Mouse (Mus musculus) hindbrain, embryonic 10.5 days (tissue): ENCODE data around the gene St3gal5. TPM values are rescaled to one million over a fixed set of nuclear protein-coding genes. Genes with fewer than 3 reads are reported as not detected.
"Not testable (repeated sequence)": the region's sequence is repeated elsewhere in the genome, so short reads cannot be mapped to it uniquely, and the experiment has no call there.

Experiments used
- DNase-seq: peaks from one replicate; pipeline ENCODE4 v3.0.0-alpha.2; 2017; ENCODE audit warnings: low spot score
- H3K27ac ChIP-seq: fragments of 300-500 bp; sonication (generic); 2 replicates; pipeline ENCODE4 v1.5.1; 2016; ENCODE audit warnings: mild to moderate bottlenecking, moderate library complexity
- H3K27me3 ChIP-seq: fragments of 300-500 bp; sonication (generic); 2 replicates; pipeline ENCODE4 v1.6.1; 2016; ENCODE audit warnings: mild to moderate bottlenecking; ENCODE audit not compliant: poor library complexity, insufficient read depth, severe bottlenecking
- H3K36me3 ChIP-seq: fragments of 300-500 bp; sonication (generic); 2 replicates; pipeline ENCODE4 v1.6.1; 2016; ENCODE audit warnings: mild to moderate bottlenecking, moderate library complexity
- H3K4me1 ChIP-seq: fragments of 300-500 bp; sonication (generic); replicated peaks from 2 replicates; pipeline ENCODE4 v1.6.1; 2016; ENCODE audit warnings: mild to moderate bottlenecking
- H3K4me3 ChIP-seq: fragments of 300-500 bp; sonication (generic); 2 replicates; pipeline ENCODE4 v1.5.1; 2016; ENCODE audit warnings: mild to moderate bottlenecking, moderate library complexity
- H3K9me3 ChIP-seq: fragments of 300-500 bp; sonication (generic); 2 replicates; pipeline ENCODE4 v1.6.1; 2016; ENCODE audit warnings: mild to moderate bottlenecking, moderate library complexity
- WGBS: fragments of 180-500 bp; shearing (Covaris S2); methylation state at CpG from one replicate; pipeline ENCODE4 v1.1.7; 2016; 5-methylcytosine and 5-hydroxymethylcytosine counted together
- polyA plus RNA-seq: library from polyadenylated mRNA; unstranded; fragments of >200 nt; fragmentation: Nextera tagmentation; extraction: Ambion mirVana; gene quantifications from 2 replicates; pipeline ENCODE4 v1.2.1, GENCODE M21; 2016

St3gal5 gene
- 41.6 and 43.0 TPM in 2 replicates for polyA plus RNA-seq

DNA sequence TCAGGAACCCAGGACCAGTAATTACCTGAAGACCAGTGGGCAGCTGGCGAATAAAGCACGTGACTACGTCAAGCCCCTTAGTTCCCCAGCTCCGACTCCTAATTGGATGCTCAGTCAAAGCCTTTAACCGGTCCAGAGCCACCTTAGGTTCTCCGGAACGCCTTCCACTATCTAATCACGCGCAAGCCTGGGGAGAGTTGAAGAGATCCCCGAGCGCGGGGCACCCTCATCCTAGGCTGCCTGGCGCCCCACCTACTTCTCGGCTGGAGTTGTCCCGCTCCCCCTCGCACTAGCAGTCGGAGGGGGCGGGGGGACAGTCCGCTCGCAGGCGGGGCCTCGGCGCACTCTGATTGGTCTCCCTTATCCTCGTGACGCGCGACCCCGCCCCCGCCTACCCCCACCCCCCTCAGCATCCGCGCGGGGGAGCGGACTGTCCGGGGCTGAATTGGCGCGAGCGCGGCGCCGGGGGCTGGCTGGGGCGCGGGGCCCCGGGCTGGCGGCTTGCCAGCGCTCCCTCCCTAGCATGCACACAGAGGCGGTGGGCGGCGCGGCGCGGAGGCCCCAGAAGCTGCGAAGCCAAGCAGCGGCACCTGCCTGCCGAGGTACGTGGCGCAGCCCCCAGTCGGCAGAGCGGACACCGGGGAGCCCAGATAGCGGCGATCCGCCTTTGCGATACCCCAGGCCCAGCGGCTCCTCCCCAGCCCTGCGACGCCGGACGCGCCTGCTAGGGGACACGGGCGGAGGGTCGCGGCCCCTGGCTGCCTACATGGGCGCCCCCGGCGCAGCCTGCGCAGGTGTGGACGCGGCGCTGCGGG is at the start of gene St3gal5:
TSS of gene St3gal5 (plus strand) at position 412 of the 815 bp plus-strand sequence.
- Histone ChIP-seq H3K27me3 (peaks cover 3% of the 10 kb centered on the region), H3K36me3 (no peaks in the 10 kb centered on the region), H3K4me3 (peak within 1 kb of the TSS; percentile 81), H3K27ac (peak within 1 kb of the TSS; percentile 95), H3K4me1 (peaks cover 54% of the 10 kb centered on the region), H3K9me3 (no peaks in the 10 kb centered on the region)
- under 1% methylated on average over 81 of the region's 81 CpGs for WGBS
- DNase-seq: peak; percentile 94

DNA sequence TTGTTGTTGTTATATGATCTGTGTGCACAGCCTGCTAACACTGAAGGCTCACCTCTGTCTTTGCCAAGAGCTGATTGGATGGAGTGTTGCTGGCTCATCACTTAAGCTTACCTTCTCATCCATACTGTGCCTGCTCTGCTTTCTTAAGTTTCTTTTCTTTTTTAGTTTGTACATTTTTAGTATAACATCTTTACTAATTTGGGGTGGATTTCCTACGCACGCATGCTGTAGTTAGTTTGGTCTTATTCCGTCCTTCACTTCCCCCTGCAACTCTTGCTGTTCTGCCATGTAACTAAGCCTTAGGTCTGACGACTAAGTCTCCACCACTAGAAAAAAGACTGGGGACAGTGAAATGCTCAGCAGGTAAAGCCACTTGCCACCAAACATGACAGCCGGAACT is 48.7 kb upstream of the St3gal5 start:
- no peak overlapping the region for H3K4me3 ChIP-seq
- DNase-seq: no peak
- peaks cover 10% of the 10 kb centered on the region; the same call in 1 of the 2 replicates for H3K4me1 ChIP-seq
- H3K27ac ChIP-seq: no peak overlapping the region
- no peaks in the 10 kb centered on the region for H3K9me3 ChIP-seq
- no peaks in the 10 kb centered on the region for H3K36me3 ChIP-seq
- 87% methylated on average over 5 of the region's 5 CpGs for WGBS
- no peaks in the 10 kb centered on the region for H3K27me3 ChIP-seq

DNA sequence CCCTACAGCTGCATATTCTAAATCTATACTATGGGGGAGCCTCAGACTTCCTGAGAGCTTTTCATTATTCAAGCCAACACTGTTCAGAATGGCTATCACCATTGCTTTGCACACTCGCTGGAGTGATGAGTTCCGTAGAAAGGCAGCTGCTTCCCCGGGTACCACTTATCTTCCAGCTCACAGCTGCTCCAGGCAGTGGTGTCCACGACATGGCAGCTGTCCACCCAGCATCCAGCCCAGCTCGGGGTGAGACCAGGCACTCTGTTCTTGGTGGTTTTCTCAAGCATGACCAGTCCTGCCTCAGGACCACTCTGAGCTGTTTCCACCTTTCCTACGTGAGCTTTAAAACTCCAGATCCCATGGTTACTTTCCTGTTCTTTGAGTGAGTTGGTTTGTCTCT is 47.5 kb upstream of the St3gal5 start:
- peaks cover 10% of the 10 kb centered on the region; the same call in 1 of the 2 replicates for H3K4me1 ChIP-seq
- H3K9me3 ChIP-seq: no peaks in the 10 kb centered on the region
- no peak overlapping the region for H3K4me3 ChIP-seq
- H3K36me3 ChIP-seq: no peaks in the 10 kb centered on the region
- H3K27me3 ChIP-seq: no peaks in the 10 kb centered on the region
- 79% methylated on average over 6 of the region's 6 CpGs for WGBS
- DNase-seq: no peak
- H3K27ac ChIP-seq: no peak overlapping the region

DNA sequence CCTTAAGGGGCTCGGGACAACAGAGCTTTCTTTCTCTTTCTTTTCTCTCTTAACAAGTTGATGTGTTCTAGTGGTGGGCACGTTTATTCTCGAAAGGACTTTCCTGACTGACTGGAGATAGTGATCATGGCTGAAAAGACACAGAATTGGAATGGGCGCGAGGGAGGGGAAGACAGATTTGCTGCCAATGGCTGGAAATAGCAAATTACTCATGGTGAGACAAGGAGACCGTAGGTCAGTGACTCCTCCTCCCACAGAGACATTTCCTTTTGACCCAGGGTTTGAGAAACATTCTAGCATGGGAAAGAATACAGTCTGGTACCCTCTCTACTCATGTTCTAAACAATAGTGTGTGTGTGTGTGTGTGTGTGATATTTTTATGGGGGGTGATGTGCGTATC is 46.6 kb upstream of the St3gal5 start:
- Histone ChIP-seq H3K36me3 (no peaks in the 10 kb centered on the region), H3K27me3 (no peaks in the 10 kb centered on the region), H3K4me1 (peaks cover 10% of the 10 kb centered on the region; the same call in 1 of the 2 replicates), H3K27ac (no peak overlapping the region), H3K4me3 (no peak overlapping the region), H3K9me3 (no peaks in the 10 kb centered on the region)
- no peak for DNase-seq
- WGBS: 75% methylated on average over 7 of the region's 7 CpGs

DNA sequence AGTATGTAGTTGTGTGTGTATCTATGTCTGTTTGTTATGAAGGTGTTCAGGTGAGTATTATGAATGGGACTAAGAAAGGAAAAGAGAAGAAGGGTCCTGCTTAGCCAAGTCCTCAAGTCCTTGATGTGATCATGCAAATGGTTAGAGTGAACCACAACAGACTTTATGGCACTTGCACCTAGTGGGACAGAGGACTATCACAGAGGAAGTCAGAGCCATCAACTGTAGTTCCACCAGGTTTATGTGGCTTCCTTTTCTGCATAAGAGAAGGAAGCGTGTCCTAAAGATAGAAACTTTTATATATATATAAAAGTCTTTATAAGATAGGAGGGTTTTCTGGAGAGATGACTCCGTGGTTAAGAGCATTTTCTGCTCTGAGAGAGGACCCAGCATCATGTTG is 46.1 kb upstream of the St3gal5 start:
- Histone ChIP-seq H3K4me1 (peaks cover 10% of the 10 kb centered on the region; the same call in 1 of the 2 replicates), H3K36me3 (no peaks in the 10 kb centered on the region)
- 85% methylated on average over 2 of the region's 2 CpGs for WGBS

DNA sequence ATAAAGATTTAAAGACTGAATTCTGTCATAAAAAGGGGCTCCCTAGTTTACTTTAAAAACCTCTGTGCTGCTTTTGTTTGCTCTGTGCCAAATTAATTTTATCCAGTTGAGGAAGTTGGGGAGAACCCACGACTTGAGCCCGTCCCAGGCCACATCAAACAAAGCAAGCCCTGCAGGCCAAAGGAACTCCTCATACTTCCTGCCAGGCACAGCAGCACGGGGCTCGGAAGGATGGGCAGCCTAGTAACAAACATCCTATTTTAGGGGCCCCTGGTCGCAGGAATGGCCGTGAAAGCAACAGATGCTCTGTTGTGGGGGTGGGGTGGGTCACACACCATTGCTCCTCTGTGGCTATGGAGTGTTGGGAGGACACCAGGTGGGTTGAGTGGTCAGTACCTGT is 45.6 kb upstream of the St3gal5 start:
- Histone ChIP-seq H3K4me3 (no peak overlapping the region), H3K27me3 (no peaks in the 10 kb centered on the region), H3K9me3 (no peaks in the 10 kb centered on the region), H3K4me1 (peaks cover 10% of the 10 kb centered on the region; the same call in 1 of the 2 replicates), H3K27ac (no peak overlapping the region), H3K36me3 (no peaks in the 10 kb centered on the region)
- DNase-seq: no peak
- WGBS: 50% methylated on average over 6 of the region's 6 CpGs

More for the DNA sequence above, 46.1 kb upstream of the St3gal5 start:
- H3K4me3 ChIP-seq: no peak overlapping the region
- no peak for DNase-seq
- no peaks in the 10 kb centered on the region for H3K27me3 ChIP-seq
- H3K9me3 ChIP-seq: no peaks in the 10 kb centered on the region
- H3K27ac ChIP-seq: no peak overlapping the region

DNA sequence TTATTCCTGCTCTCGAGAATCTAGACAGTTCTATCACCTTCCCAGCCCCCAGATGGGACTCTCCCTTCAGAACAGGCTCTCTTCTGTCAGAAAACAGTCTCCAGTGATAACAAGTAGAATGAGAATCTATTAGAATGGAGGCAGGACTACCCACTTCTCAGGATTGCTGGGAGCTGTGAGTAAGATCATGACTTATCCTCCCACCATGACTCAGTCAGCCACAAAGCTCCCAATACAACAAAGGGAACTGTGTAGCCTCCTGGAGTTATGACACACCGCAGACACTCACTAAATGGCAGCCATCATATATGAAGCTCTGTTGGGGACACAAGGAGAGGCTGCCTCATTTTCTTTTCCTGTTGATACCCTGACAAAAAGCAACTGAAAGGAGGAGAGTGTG is 40.8 kb upstream of the St3gal5 start:
- Histone ChIP-seq H3K9me3 (no peaks in the 10 kb centered on the region), H3K27me3 (no peaks in the 10 kb centered on the region), H3K4me1 (peaks cover 8% of the 10 kb centered on the region), H3K27ac (no peak overlapping the region), H3K36me3 (no peaks in the 10 kb centered on the region), H3K4me3 (no peak overlapping the region)
- 80% methylated on average over 2 of the region's 2 CpGs for WGBS
- no peak for DNase-seq

DNA sequence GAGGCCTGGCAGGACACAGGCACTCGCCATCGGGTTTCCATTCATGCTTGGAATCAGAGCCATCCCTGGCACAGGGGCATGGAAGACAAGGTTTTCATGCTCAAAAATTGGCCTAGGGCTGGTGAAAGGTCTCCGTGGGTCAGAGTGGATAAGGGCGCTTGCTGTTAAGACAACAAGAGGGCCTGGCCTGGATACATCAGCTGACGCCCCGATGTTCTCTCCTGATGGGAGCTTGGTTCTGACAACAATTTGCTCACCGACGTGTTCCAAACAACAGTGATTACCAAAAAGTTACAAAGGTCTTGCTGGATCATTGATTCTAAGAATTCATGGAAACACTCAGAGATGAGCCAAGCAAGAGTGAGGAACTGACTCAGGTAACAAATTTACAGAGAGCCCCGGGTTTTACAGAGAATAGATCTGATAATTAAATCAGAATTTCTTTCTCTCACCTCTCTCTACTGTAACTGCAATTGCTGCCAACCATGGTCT is 38.9 kb upstream of the St3gal5 start:
- Histone ChIP-seq H3K36me3 (no peaks in the 10 kb centered on the region), H3K27me3 (no peaks in the 10 kb centered on the region), H3K27ac (no peak overlapping the region), H3K4me1 (peaks cover 4% of the 10 kb centered on the region), H3K4me3 (no peak overlapping the region), H3K9me3 (no peaks in the 10 kb centered on the region)
- no peak for DNase-seq
- 82% methylated on average over 9 of the region's 9 CpGs for WGBS

DNA sequence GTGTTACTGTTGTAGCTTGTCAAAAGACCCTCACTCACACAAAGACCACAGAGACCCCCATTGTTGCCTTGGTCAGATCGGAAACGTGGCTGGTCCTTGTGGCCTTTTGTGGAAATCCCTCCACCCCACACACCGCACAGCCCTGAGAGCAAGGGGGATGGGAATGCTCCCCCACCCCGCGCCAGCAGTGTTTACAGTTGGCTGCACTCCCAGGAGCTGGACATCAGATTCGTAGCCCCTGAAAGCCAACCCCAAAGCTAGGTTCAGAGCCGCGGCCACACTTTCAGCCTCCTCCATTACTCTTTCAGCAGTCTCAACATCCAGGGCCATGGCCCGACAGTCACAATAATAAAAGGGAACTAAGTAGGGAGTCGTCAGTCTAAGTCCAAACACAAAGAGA is 36.7 kb upstream of the St3gal5 start:
- H3K4me1 ChIP-seq, H3K4me3 ChIP-seq, H3K9me3 ChIP-seq, H3K27me3 ChIP-seq, H3K36me3 ChIP-seq, DNase-seq, H3K27ac ChIP-seq: not testable (repeated sequence)
- WGBS: 62% methylated on average over 10 of the region's 10 CpGs

DNA sequence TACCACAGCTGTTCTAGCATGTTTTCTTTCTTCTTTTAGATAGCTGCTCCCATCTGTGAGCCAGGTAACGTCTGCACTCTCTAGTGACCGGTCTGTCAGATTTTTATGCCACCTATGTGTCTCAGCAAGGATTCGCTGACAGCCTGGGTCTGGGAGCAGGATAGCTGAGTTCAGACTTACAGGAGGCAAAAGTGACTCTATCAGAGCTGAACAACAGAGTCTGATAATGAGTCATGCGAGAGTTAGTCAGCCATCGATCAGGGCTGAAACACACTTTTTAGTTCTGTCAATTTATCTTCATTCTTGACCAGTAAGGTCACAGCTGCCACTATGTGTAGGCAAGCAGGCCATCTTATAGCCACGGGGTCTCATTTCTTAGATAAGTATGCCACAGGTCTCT is 33.7 kb upstream of the St3gal5 start:
- H3K4me1 ChIP-seq: peaks cover 4% of the 10 kb centered on the region
- no peaks in the 10 kb centered on the region for H3K36me3 ChIP-seq
- no peak for DNase-seq
- no peak overlapping the region for H3K27ac ChIP-seq
- WGBS: 85% methylated on average over 6 of the region's 6 CpGs
- H3K4me3 ChIP-seq: no peak overlapping the region
- no peaks in the 10 kb centered on the region for H3K27me3 ChIP-seq
- H3K9me3 ChIP-seq: no peaks in the 10 kb centered on the region

DNA sequence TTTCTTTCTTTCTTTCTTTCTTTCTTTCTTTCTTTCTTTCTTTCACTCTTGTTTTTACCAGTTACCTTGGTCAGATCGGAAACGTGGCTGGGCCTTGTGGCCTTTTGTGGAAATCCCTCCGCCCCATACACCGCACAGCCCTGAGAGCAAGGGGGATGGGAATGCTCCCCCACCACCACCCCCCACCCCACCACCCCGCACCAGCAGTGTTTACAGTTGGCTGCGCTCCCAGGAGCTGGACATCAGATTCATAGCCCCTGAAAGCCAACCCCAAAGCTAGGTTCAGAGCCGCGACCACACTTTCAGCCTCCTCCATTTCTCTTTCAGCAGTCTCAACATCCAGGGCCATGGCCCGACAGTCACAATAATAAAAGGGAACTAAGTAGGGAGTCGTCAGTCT is 31.4 kb upstream of the St3gal5 start:
- no peaks in the 10 kb centered on the region for H3K27me3 ChIP-seq
- no peaks in the 10 kb centered on the region for H3K4me1 ChIP-seq
- no peak overlapping the region for H3K27ac ChIP-seq
- H3K36me3 ChIP-seq: no peaks in the 10 kb centered on the region
- WGBS: 69% methylated on average over 10 of the region's 10 CpGs
- no peak overlapping the region for H3K4me3 ChIP-seq
- no peaks in the 10 kb centered on the region for H3K9me3 ChIP-seq
- DNase-seq: no peak

DNA sequence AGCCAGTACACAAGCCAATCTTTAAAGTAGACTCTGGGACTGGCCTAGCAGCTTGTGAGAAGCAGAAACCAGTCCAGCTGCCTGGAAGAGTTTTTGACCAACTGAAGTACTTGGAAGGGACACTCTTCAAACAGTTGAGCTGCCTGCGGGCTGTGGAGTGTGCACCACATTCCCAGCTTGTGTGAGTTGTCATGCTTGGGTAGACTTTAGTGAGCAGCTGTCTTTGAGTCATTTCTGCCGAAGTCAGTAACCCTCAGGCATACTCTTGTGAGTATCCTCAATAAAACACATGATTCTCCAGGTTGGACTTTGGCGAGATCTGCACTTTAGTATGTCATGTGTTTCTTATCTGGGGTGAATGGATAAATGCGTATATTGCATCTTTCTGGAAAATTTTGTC is 29.0 kb upstream of the St3gal5 start:
- no peak overlapping the region for H3K27ac ChIP-seq
- H3K36me3 ChIP-seq: no peaks in the 10 kb centered on the region
- no peaks in the 10 kb centered on the region for H3K4me1 ChIP-seq
- no peak for DNase-seq
- H3K4me3 ChIP-seq: no peak overlapping the region
- no peaks in the 10 kb centered on the region for H3K27me3 ChIP-seq
- 86% methylated on average over 4 of the region's 4 CpGs for WGBS
- no peaks in the 10 kb centered on the region for H3K9me3 ChIP-seq

DNA sequence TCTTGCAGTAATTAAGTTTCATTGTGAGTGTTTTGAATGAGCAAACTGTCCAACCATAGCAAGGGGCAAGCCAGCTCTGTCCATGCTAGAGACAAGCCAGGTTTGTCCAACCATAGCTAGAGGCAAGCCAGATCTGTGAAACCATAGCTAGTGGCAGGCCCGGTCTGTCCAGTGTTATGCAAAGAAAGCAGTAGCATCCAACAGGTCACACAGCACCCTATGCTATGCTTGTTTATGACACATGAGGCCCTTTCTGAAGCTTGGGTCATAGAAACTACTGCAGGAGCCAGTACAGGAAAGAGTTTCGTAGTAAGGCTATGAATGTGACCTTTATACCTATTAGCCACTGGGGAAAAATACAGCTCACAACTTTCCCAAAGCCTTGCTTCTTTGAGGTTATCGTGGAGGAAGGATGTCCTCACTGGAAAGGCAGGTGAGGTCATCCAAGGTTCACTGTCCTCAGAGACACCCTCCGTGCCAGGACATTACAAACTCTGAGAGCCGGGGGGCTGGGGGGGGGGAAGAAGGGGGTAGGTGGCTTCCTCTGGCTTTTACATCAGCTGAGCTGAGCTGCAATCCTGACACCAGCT is 26.0 kb upstream of the St3gal5 start:
- 75% methylated on average over 5 of the region's 5 CpGs for WGBS

More for the DNA sequence above, 26.0 kb upstream of the St3gal5 start:
- H3K4me1 ChIP-seq: no peaks in the 10 kb centered on the region
- no peak overlapping the region for H3K4me3 ChIP-seq
- no peak overlapping the region for H3K27ac ChIP-seq
- H3K36me3 ChIP-seq: no peaks in the 10 kb centered on the region
- DNase-seq: no peak
- no peaks in the 10 kb centered on the region for H3K9me3 ChIP-seq
- no peaks in the 10 kb centered on the region for H3K27me3 ChIP-seq
